Mouse (Mus musculus) erythroblast, embryonic 14.5 days (primary cell): Measurements from ENCODE around the gene Olfr996.

ENCODE experiments used
- GATA1 ChIP-seq: IDR thresholded peaks from 2 replicates; pipeline ENCODE4 v1.6.1; 2012; ENCODE audit warnings: low read length, inconsistent platforms, mixed read lengths
- TAL1 ChIP-seq: IDR thresholded peaks from 3 replicates; pipeline ENCODE4 v1.6.1; 2012; ENCODE audit warnings: low read length, inconsistent platforms, mixed read lengths

DNA sequence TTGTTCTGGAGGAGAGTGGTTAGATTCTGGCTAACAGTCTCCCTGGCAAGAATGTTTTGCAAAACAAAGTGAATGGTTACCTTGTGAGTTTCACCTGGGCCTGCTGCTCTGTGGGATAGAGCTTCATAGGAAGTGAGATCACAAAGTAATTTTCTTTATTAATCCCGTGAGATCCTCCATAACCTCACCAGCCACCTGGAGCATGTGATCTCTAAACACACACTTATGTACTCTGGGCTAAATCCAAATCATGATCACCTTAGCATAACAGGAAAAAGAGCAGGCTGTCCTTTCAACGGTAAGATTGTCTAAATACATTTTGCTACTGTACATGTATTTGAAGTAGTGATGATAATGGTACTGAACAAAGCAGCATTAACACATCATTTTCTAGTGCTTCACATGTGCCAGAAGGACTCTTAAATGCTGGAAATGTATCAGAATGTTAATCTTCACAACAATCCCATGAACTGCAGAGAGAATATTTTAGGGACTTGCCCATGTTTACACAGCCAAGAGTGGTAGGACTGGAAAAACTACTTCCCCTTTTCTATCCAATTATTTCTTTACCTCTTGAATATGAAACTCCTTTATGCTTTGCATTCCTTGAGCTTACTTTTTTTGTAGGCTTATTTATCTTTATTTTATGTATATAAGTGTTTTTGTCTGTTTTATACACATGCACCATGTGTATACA lies 46.8 kb upstream of the Olfr996 start:
- TF ChIP-seq TAL1 = no peak
- TF ChIP-seq GATA1 = no peak
